Mouse (Mus musculus): ENCODE measurements around the gene Nlgn1. TPM values are rescaled to one million over a fixed set of nuclear protein-coding genes. Genes with fewer than 3 reads are reported as not detected.

Gene Nlgn1
- polyA plus RNA-seq, 1 experiment, result not detected

GRCm38 (mm10) chr3:25807559-25807958, 524.7 kb downstream of the Nlgn1 start:
- H3K27me3 ChIP-seq (ENCODE audit: control insufficient read depth, insufficient read depth, low read length), result no peaks in the 10 kb centered on the region
- 65% methylated on average over 3 of the region's 3 CpGs for whole genome bisulfite sequencing
- no peak overlapping the region for H3K4me3 ChIP-seq (ENCODE audit: extremely low read depth, insufficient read depth, insufficient read length)
- no peak for DNase-seq (ENCODE audit: low read depth in 1 of 2, low spot score in 2 of 2)
- TF ChIP-seq CTCF (IDR thresholded peaks at IDR 0.05; ENCODE audit: extremely low read depth, insufficient read depth, insufficient read length, insufficient replicate concordance), result no peak
- H3K27ac ChIP-seq (ENCODE audit: insufficient read depth, low read length), result no peak overlapping the region
- H3K36me3 ChIP-seq (ENCODE audit: control insufficient read depth, insufficient read depth, low read length), result no peaks in the 10 kb centered on the region
- no peaks in the 10 kb centered on the region for H3K4me1 ChIP-seq (ENCODE audit: control insufficient read depth, insufficient read depth, insufficient read length)

- no peaks in the 10 kb centered on the region for H3K36me3 ChIP-seq (ENCODE audit: control insufficient read depth, insufficient read depth, low read length)
- H3K27me3 ChIP-seq (ENCODE audit: control insufficient read depth, insufficient read depth, low read length), result no peaks in the 10 kb centered on the region
- no peak overlapping the region for H3K4me3 ChIP-seq (ENCODE audit: extremely low read depth, insufficient read depth, insufficient read length)
- H3K27ac ChIP-seq (ENCODE audit: insufficient read depth, low read length), result no peak overlapping the region
- 76% methylated on average over 2 of the region's 2 CpGs for WGBS
- DNase-seq (ENCODE audit: low read depth in 1 of 2, low spot score in 2 of 2), result no peak
- TF ChIP-seq POLR2A (IDR thresholded peaks at IDR 0.05; ENCODE audit: low read depth, low read length), result no peak
- no peak for TF ChIP-seq CTCF (IDR thresholded peaks at IDR 0.05; ENCODE audit: extremely low read depth, insufficient read depth, insufficient read length, insufficient replicate concordance)
- H3K4me1 ChIP-seq (ENCODE audit: control insufficient read depth, insufficient read depth, insufficient read length), result no peaks in the 10 kb centered on the region
Measured at GRCm38 (mm10) chr3:25781651-25782050, 550.6 kb downstream of the Nlgn1 start.

- H3K4me1 ChIP-seq (ENCODE audit: control insufficient read depth, insufficient read depth, insufficient read length), result no peaks in the 10 kb centered on the region
- TF ChIP-seq POLR2A (IDR thresholded peaks at IDR 0.05; ENCODE audit: low read depth, low read length) (no peak), CTCF (IDR thresholded peaks at IDR 0.05; ENCODE audit: extremely low read depth, insufficient read depth, insufficient read length, insufficient replicate concordance) (no peak)
- no peaks in the 10 kb centered on the region for H3K36me3 ChIP-seq (ENCODE audit: control insufficient read depth, insufficient read depth, low read length)
- H3K27ac ChIP-seq (ENCODE audit: insufficient read depth, low read length), result no peak overlapping the region
- WGBS, result 79% methylated on average over 6 of the region's 6 CpGs
- no peak for DNase-seq (ENCODE audit: low read depth in 1 of 2, low spot score in 2 of 2)
- H3K4me3 ChIP-seq (ENCODE audit: extremely low read depth, insufficient read depth, insufficient read length), result no peak overlapping the region
- H3K27me3 ChIP-seq (ENCODE audit: control insufficient read depth, insufficient read depth, low read length), result no peaks in the 10 kb centered on the region
Measured at GRCm38 (mm10) chr3:25775437-25775836, 556.8 kb downstream of the Nlgn1 start.

- H3K36me3 ChIP-seq (ENCODE audit: control insufficient read depth, insufficient read depth, low read length), result no peaks in the 10 kb centered on the region
- no peak overlapping the region for H3K27ac ChIP-seq (ENCODE audit: insufficient read depth, low read length)
- WGBS, result 86% methylated on average over 4 of the region's 4 CpGs
- no peaks in the 10 kb centered on the region for H3K27me3 ChIP-seq (ENCODE audit: control insufficient read depth, insufficient read depth, low read length)
- no peak overlapping the region for H3K4me3 ChIP-seq (ENCODE audit: extremely low read depth, insufficient read depth, insufficient read length)
- DNase-seq (ENCODE audit: low read depth in 1 of 2, low spot score in 2 of 2), result no peak
- TF ChIP-seq CTCF (IDR thresholded peaks at IDR 0.05; ENCODE audit: extremely low read depth, insufficient read depth, insufficient read length, insufficient replicate concordance) (no peak), POLR2A (IDR thresholded peaks at IDR 0.05; ENCODE audit: low read depth, low read length) (no peak)
- H3K4me1 ChIP-seq (ENCODE audit: control insufficient read depth, insufficient read depth, insufficient read length), result no peaks in the 10 kb centered on the region
Measured at GRCm38 (mm10) chr3:25773908-25774307, 558.4 kb downstream of the Nlgn1 start.

GRCm38 (mm10) chr3:25773467-25773866, 558.8 kb downstream of the Nlgn1 start:
- DNase-seq (ENCODE audit: low read depth in 1 of 2, low spot score in 2 of 2), result no peak
- Histone ChIP-seq H3K36me3 (ENCODE audit: control insufficient read depth, insufficient read depth, low read length) (no peaks in the 10 kb centered on the region), H3K27ac (ENCODE audit: insufficient read depth, low read length) (no peak overlapping the region), H3K27me3 (ENCODE audit: control insufficient read depth, insufficient read depth, low read length) (no peaks in the 10 kb centered on the region), H3K4me3 (ENCODE audit: extremely low read depth, insufficient read depth, insufficient read length) (no peak overlapping the region), H3K4me1 (ENCODE audit: control insufficient read depth, insufficient read depth, insufficient read length) (no peaks in the 10 kb centered on the region)
- TF ChIP-seq POLR2A (IDR thresholded peaks at IDR 0.05; ENCODE audit: low read depth, low read length), result no peak
- TF ChIP-seq CTCF (IDR thresholded peaks at IDR 0.05; ENCODE audit: extremely low read depth, insufficient read depth, insufficient read length, insufficient replicate concordance), result no peak

- no peaks in the 10 kb centered on the region for H3K36me3 ChIP-seq (ENCODE audit: control insufficient read depth, insufficient read depth, low read length)
- 90% methylated on average over 4 of the region's 4 CpGs for WGBS
- DNase-seq (ENCODE audit: low read depth in 1 of 2, low spot score in 2 of 2), result no peak
- TF ChIP-seq CTCF (IDR thresholded peaks at IDR 0.05; ENCODE audit: extremely low read depth, insufficient read depth, insufficient read length, insufficient replicate concordance) (no peak), POLR2A (IDR thresholded peaks at IDR 0.05; ENCODE audit: low read depth, low read length) (no peak)
- no peak overlapping the region for H3K27ac ChIP-seq (ENCODE audit: insufficient read depth, low read length)
- no peak overlapping the region for H3K4me3 ChIP-seq (ENCODE audit: extremely low read depth, insufficient read depth, insufficient read length)
- no peaks in the 10 kb centered on the region for H3K27me3 ChIP-seq (ENCODE audit: control insufficient read depth, insufficient read depth, low read length)
- no peaks in the 10 kb centered on the region for H3K4me1 ChIP-seq (ENCODE audit: control insufficient read depth, insufficient read depth, insufficient read length)
Measured at GRCm38 (mm10) chr3:25763689-25764088, 568.6 kb downstream of the Nlgn1 start.

- TF ChIP-seq POLR2A (IDR thresholded peaks at IDR 0.05; ENCODE audit: low read depth, low read length) (no peak), CTCF (IDR thresholded peaks at IDR 0.05; ENCODE audit: extremely low read depth, insufficient read depth, insufficient read length, insufficient replicate concordance) (no peak)
- Histone ChIP-seq H3K36me3 (ENCODE audit: control insufficient read depth, insufficient read depth, low read length) (no peaks in the 10 kb centered on the region), H3K27me3 (ENCODE audit: control insufficient read depth, insufficient read depth, low read length) (no peaks in the 10 kb centered on the region), H3K4me3 (ENCODE audit: extremely low read depth, insufficient read depth, insufficient read length) (no peak overlapping the region), H3K4me1 (ENCODE audit: control insufficient read depth, insufficient read depth, insufficient read length) (no peaks in the 10 kb centered on the region), H3K27ac (ENCODE audit: insufficient read depth, low read length) (no peak overlapping the region)
- DNase-seq (ENCODE audit: low read depth in 1 of 2, low spot score in 2 of 2), result no peak
- WGBS, result 89% methylated on average over 2 of the region's 2 CpGs
Measured at GRCm38 (mm10) chr3:25757813-25758212, 574.4 kb downstream of the Nlgn1 start.
